Mouse (Mus musculus) A20 (cell line): ENCODE results near the gene Zfyve28.

Experiments
- DNase-seq: peaks from one replicate; pipeline ENCODE4 v3.0.0-alpha.2; 2011; ENCODE audit warnings: low read depth, low spot score

Gene Zfyve28

GRCm38 (mm10) chr5:34183156-34183880 lies 104.9 kb downstream of the Zfyve28 start:
- DNase-seq: no peak

DNA sequence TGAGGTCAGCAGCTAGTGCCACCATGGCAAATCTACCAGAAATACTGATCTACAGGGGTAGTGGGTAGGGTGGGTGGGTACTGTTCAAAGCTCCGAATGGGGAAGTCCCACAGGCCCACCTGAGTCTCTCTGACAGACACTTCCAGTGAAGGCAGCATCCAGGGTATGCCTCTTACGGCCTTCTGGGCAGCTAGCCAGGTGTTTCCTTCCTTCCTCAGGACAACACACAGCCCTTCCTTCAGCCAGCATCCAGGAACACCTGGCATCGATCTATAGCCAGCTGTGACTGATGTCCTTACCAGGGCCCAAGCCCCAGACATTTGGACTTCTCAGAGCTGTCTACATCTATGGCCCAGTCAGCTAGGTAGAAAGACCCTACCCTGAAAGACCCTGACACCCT lies 105.8 kb downstream of the Zfyve28 start:
- no peak for DNase-seq

GRCm38 (mm10) chr5:34177821-34178220 lies 110.4 kb downstream of the Zfyve28 start:
- no peak for DNase-seq

DNA sequence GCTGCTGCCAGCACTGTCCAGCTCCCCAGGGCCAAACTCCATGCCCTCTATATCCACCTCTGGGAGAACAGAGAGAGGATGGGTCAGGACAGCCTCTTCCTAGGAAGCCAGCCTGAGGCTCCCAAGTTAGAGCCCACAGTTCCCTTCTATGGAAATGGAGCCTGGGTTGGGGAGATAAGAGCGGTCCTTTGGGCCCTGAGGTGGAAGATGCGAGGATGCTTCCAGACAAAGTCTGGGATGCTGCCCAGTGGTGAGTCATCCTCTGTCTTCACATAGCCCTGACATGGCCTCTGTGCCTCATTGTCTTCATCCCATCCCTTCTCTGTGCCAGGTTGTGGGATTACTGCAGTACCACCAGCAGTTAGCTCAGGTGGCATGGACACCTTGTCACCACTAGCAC lies 111.2 kb downstream of the Zfyve28 start:
- no peak for DNase-seq

GRCm38 (mm10) chr5:34176691-34177090 lies 111.6 kb downstream of the Zfyve28 start:
- no peak for DNase-seq

- no peak for DNase-seq
Observed at GRCm38 (mm10) chr5:34175403-34175694, 112.9 kb downstream of the Zfyve28 start.

- DNase-seq: no peak
Observed at GRCm38 (mm10) chr5:34174550-34175402, 113.5 kb downstream of the Zfyve28 start.

- no peak for DNase-seq
Observed at GRCm38 (mm10) chr5:34174021-34174420, 114.2 kb downstream of the Zfyve28 start.

DNA sequence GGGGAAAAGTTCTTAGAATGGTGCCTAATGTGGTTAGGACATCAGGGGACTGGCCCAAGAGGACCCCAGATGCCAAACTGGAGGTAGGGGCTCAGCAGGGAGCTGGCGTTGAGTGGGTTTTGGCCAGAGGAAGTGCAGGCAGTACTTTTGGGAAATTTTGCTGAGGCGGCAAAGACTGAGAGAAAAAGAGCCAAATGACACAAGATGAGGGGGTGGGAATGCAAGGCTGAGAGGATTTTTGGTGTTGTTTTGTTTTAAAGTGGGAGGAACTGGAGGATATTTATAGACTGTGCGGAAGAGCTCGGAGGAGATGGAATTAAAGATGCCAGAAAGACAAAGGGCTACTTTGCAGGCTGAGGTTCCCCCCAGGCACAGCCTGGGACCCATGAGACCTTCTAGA lies 117.5 kb downstream of the Zfyve28 start:
- no peak for DNase-seq

- DNase-seq: no peak
Observed at GRCm38 (mm10) chr5:34169954-34170353, 118.3 kb downstream of the Zfyve28 start.

GRCm38 (mm10) chr5:34168950-34169891 lies 119.0 kb downstream of the Zfyve28 start, which contains the start of the genes Poln and Haus3:
Gene Poln, minus strand, starts transcription at chr5:34169448.
Gene Haus3, minus strand, starts transcription at chr5:34169527.
- DNase-seq: peak; percentile 99

- DNase-seq: peak; percentile 41
Observed at GRCm38 (mm10) chr5:34167857-34168256, 120.4 kb downstream of the Zfyve28 start.

GRCm38 (mm10) chr5:34165793-34166192 lies 122.5 kb downstream of the Zfyve28 start:
- DNase-seq: peak; percentile 54

DNA sequence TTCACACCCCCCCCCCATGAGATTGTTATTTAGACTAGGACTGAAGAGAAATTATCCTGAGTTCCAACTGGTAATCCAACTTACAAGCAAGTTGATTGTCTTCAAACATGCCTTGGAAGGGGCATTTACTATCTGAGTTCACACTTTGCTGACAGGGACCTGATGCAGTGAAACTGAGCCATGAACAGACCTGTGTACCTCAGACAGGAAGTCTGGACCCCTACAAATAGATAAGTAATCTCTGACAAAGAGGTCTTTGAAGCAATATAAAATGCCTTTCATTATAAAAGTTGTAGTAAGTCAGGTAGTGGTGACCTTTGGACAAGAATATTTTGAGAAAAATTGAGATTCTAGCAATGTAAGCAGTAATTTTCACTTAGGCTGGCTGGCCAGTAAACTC lies 139.8 kb downstream of the Zfyve28 start:
- no peak for DNase-seq

- peak; percentile 32 for DNase-seq
Observed at GRCm38 (mm10) chr5:34147554-34147953, 140.7 kb downstream of the Zfyve28 start.
